Mouse (Mus musculus) left cerebral cortex, postnatal 25 days (tissue): Measurements from ENCODE around the gene Map3k21. TPM values are rescaled to one million over a fixed set of nuclear protein-coding genes. Genes with fewer than 3 reads are reported as not detected.
A peak's percentile ranks its signal among the peaks of the same experiment; 100 is the strongest.

Experiments used
- DNase-seq, 2 experiments: peaks; one replicate each; pipeline ENCODE4 v3.0.0; 2022; ENCODE audit warnings: low spot score in 2 of 2, mixed read lengths in 1 of 2
- intact Hi-C: fragments of 180-260 bp; cut with DNase I; formaldehyde crosslinking; loops from one replicate; pipeline ENCODE4 v1.15.1; 2025
- total RNA-seq, 2 experiments: library from RNA; stranded (reverse); gene quantifications; 2 replicates each; pipeline ENCODE4 v1.2.3; 2021

The Map3k21 gene
- total RNA-seq, 2 experiments from 2014 or later: 1.7 to 2.6 TPM

GRCm38 (mm10) chr8:125957226-125957993 lies 47.2 kb downstream of the Map3k21 start:
- no peak for DNase-seq
- intact Hi-C loops: loop anchor here (5.0 kb wide), 1 partner anchor 140 kb away; no protein-coding TSS in a partner anchor

- intact Hi-C loops: loop anchor here (2.0 to 5.0 kb wide), 3 partner anchors 39 to 299 kb away; no protein-coding TSS in a partner anchor
Observed at GRCm38 (mm10) chr8:125957994-125958368, 47.7 kb downstream of the Map3k21 start.

GRCm38 (mm10) chr8:125959363-125959771 lies 49.1 kb downstream of the Map3k21 start:
- DNase-seq: peak; percentile 76 to 97
- intact Hi-C loops: loop anchor here (1.0 to 5.0 kb wide), 5 partner anchors 12 to 297 kb away; no protein-coding TSS in a partner anchor

More at GRCm38 (mm10) chr8:125957994-125958368, 47.7 kb downstream of the Map3k21 start:
- no peak for DNase-seq

GRCm38 (mm10) chr8:125960037-125960436 lies 49.8 kb downstream of the Map3k21 start:
- DNase-seq: peak in 1 of 2 experiments; percentile 55
- intact Hi-C loops: no loop called here

GRCm38 (mm10) chr8:125961790-125962189 lies 51.5 kb downstream of the Map3k21 start:
- intact Hi-C loops: no loop called here
- no peak for DNase-seq

- intact Hi-C loops: no loop called here
- peak in 1 of 2 experiments; percentile 58 for DNase-seq
Observed at GRCm38 (mm10) chr8:125963807-125964211, 53.6 kb downstream of the Map3k21 start.

- intact Hi-C loops: loop anchor here (1.0 kb wide), 1 partner anchor 12 kb away; no protein-coding TSS in a partner anchor
- DNase-seq: peak; percentile 70 to 96
Observed at GRCm38 (mm10) chr8:125971336-125971735, 61.1 kb downstream of the Map3k21 start.

GRCm38 (mm10) chr8:125975981-125976380 lies 65.7 kb downstream of the Map3k21 start:
- intact Hi-C loops: no loop called here

GRCm38 (mm10) chr8:125980826-125981225 lies 70.6 kb downstream of the Map3k21 start:
- intact Hi-C loops: no loop called here
- no peak for DNase-seq

More at GRCm38 (mm10) chr8:125975981-125976380, 65.7 kb downstream of the Map3k21 start:
- no peak for DNase-seq

- intact Hi-C loops: no loop called here
- no peak for DNase-seq
Observed at GRCm38 (mm10) chr8:125983515-125983914, 73.3 kb downstream of the Map3k21 start.

GRCm38 (mm10) chr8:125984140-125984539 lies 73.9 kb downstream of the Map3k21 start:
- intact Hi-C loops: no loop called here
- no peak for DNase-seq

GRCm38 (mm10) chr8:125985364-125985763 lies 75.1 kb downstream of the Map3k21 start:
- peak in 1 of 2 experiments; percentile 49 for DNase-seq
- intact Hi-C loops: no loop called here

- intact Hi-C loops: no loop called here
- DNase-seq: no peak
Observed at GRCm38 (mm10) chr8:125986999-125987589, 76.8 kb downstream of the Map3k21 start.

GRCm38 (mm10) chr8:125987996-125988395 lies 77.7 kb downstream of the Map3k21 start:
- DNase-seq: no peak
- intact Hi-C loops: no loop called here

GRCm38 (mm10) chr8:125993636-125994035 lies 83.4 kb downstream of the Map3k21 start:
- intact Hi-C loops: no loop called here
- no peak for DNase-seq

- peak; percentile 83 to 88 for DNase-seq
- intact Hi-C loops: loop anchor here (5.0 kb wide), 1 partner anchor 77 kb away; no protein-coding TSS in a partner anchor
Observed at GRCm38 (mm10) chr8:125995101-125995986, 85.1 kb downstream of the Map3k21 start, which contains the start of gene Kcnk1. Gene Kcnk1, plus strand, starts transcription at chr8:125995170.

GRCm38 (mm10) chr8:125996031-125996839 lies 86.0 kb downstream of the Map3k21 start:
- intact Hi-C loops: loop anchor here (2.0 to 5.0 kb wide), 2 partner anchors 37 to 76 kb away; no protein-coding TSS in a partner anchor
- DNase-seq: peak in 1 of 2 experiments; percentile 30

GRCm38 (mm10) chr8:125996980-125997379 lies 86.7 kb downstream of the Map3k21 start:
- intact Hi-C loops: loop anchor here (2.0 to 5.0 kb wide), 2 partner anchors 38 to 75 kb away; no protein-coding TSS in a partner anchor
- peak in 1 of 2 experiments; percentile 37 for DNase-seq
